Mouse (Mus musculus): ENCODE data around the gene Mmp23.
"Not testable (repeated sequence)": the region's sequence is repeated elsewhere in the genome, so short reads cannot be mapped to it uniquely, and the experiment has no call there.

Gene Mmp23

DNA sequence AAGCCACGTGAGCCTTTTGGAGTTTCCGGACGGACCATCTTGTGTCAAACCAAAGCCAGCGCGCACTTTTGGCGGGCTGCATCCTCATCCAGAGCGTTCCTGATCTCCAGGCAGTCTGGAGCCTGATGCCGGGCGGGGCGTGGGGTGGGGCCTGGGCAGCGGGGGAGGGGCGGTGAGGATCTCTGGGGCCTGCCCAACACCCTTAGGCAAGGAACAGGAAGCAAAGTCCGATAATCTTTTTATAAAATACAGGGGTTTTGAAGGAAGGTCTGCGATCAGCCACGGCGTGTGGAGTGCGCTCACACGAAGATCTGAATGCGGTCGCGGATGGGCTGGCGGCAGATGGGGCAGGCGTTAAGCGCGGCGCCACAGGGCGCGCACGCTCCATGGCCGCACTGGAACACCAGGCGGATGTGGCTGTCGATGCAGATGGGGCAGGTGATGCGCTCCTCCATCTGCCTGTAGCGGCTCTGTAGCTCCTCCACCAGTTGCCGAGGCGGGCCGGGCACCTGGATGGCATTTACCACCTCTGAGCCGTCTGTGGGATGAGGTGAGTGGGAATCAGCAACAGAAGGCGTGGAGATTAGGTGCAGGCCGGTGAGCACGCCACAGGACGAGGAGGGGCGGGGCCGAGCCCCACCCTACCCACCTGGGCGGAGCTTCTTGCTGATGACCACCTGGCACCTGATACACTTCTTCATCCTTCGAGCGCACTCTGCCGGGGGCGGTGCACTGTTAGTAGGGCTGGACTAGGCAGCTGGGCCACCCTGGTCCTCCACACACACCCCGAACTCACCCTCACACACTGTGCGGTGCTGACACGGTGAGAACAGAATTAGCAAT is 1.5 kb upstream of the Mmp23 start:
- DNase-seq (ENCODE audit: low spot score in 2 of 2), result peak; percentile 28 to 51

DNA sequence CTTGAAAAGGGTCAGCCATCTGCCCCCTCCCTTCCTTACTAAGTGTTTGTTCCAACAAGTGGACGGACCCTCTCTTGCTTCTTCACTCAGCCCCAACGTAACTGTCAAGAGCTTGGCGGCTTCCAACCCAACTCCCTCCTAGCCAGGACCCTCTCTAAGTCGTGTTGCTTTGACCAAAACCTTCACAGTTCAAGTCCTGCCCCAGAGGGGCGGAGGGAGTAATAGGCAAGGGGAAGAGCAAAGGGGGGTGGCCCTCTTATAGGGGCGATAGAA is 935 bp upstream of the Mmp23 start:
- no peak for DNase-seq (ENCODE audit: low spot score in 2 of 2)

DNA sequence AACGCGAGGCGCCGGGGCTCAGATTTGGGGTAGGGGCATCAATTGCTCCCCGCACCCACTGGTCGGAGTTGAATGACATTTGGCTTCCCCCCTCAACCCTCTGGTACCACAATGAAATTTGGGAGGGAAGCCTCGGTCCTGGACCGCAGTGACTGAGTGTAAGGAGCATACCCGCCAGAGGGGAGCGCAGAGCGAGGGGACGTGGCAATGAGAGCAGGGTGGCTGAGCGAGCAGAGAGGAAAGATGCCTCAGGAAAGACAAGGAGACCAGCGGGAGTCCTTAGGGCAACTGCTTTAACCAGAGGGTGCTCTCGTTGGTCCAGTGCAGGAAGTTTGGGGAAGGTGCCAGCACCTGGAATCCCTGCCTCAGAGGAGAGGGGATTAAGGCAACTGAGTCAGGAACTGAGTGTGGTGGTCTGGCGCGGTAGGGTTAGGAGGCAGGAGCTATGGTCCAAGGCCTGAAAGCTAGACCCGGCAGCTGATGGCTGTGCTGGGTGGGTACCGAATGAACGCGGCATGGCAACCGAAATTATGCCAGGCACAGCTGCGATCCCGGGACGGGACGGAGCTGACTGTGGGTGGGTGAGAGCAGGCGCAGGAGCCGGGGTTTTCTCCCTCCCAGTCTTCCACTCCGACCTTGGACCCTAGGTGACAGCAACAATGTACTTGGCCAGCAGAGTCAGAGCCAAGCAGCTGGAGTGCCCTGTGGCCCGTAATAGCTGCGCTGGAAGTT is 433 bp upstream of the Mmp23 start:
- DNase-seq (ENCODE audit: low spot score in 2 of 2), result no peak

DNA sequence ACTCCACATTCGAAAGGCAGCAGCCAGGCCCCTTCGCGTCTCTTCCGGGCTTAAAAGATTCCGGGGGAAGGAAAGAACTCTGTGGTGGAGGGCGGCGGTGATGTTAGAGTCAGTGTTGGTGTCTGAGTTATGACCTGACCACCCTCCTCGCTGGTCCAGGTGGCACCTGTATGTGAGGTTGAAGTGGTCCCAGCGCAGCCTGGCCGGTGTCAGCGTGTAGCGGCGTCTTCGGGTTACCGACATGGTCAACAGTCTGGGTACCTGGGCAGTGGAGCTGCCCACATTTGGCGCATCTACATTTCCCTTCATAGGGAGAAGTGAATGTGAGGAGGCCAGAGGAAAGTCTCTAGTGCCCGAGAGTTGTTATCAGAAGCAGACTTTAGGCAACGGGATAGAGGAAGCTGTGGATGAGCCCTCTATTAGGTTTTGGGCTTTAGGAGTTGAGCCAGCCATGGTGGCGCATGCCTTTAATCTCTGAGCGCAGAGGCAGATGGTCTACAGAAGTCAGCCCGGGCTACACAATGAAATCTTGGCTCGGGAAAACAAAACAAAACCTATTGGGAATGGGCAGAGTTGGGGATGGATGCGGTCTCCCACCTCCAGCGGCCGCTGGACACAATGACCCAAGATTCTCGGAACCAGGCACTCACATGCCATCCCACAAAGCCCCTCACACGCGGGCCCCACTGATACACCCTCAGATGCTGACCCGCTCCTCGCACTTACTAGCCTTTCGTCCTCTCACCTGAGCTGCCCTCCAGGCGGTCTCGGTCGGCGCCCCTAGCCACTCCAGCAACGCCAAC is 700 bp downstream of the Mmp23 start:
- no peak for DNase-seq (ENCODE audit: low spot score in 2 of 2)

DNA sequence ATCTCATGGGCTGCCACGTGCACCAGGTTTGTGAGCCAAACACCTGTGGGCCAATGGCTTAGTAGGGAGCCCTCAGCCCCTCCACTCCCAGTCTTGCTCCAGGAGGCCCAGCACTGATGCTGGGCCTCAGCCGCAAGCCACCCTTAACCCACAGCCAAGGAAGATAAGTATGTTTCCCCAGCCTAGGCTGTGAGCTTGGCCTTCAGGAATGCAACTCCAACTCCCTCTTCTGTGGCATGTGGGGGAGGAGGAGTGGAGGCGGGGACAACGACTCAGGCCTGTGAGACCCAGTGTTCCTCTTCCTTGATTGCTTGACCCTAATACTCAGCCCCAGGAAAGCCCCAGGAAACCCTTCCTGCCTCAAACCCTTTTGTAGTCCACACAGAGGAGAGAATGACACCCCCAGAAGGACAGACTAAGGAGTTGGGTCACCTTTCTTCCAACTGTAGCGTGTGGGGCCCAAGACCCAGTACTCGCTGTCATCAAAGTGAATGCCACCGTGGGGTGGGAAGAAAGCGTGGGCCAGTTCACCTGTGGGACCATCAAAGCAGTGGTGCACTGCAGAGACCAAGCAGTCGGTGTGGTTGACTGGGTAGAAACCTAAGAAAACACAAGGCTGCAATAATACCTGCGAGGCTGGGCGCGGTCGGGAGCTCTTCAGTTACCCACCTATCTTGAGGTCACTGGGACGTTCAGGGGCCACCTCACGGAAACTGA is 1.5 kb downstream of the Mmp23 start:
- DNase-seq (ENCODE audit: low spot score in 2 of 2), result no peak

DNA sequence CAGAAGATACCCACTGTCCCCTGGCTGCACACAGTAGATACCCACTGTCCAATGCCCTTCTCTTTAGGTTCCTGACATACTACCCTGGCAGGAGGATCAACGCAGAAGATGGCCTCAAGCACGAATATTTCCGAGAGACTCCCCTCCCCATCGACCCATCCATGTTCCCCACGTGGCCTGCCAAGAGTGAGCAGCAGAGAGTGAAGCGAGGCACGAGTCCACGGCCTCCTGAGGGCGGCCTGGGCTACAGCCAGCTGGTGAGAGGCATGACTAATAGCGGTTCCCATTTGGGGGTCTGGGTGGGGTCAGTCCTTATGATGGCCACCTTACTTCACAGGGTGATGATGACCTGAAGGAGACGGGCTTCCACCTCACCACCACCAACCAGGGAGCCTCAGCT is 3.8 kb downstream of the Mmp23 start:
- DNase-seq (ENCODE audit: low spot score in 2 of 2), result no peak

DNA sequence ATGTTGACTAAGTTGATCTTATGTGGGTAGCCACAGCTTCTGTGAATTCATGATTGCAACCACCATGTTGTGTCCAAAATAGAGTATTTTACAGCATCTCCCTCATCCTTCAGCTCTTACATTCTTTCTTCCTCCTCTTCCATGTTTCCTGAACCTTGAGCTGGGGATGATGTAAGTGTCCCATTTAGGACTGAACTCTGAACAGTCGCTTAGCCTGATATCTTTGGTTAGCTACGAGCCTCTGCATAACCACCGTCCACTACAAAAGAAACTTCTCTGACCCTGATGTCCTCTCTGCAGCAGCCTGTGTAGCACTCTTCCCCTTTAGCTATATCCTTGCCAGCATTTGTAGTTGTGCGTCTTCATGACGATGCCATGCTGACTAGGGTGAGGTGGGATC is 7.5 kb downstream of the Mmp23 start:
- no peak for DNase-seq (ENCODE audit: low spot score in 2 of 2)

DNA sequence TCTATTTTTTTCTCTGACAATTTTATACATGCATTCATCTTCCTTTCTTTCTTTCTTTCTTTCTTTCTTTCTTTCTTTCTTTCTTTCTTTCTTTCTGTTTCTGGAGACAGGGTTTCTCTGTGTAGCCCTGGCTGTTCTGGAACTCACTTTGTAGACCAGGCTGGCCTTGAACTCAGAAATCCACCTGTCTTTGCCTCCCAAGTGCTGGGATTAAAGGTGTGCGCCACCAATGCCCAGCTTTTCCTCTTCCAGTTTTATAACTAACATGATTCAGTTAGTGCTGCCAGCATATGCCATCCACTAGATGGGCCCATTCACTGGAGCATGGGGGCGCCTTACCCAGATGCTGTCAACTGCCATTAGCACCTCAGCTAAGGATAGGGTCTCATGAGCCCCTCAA is 7.9 kb downstream of the Mmp23 start, which contains the start of gene Gm10563:
Gm10563 (minus strand) TSS at position 101 of the 400 bp plus-strand sequence.
- DNase-seq (ENCODE audit: low spot score in 2 of 2), result not testable (repeated sequence)

DNA sequence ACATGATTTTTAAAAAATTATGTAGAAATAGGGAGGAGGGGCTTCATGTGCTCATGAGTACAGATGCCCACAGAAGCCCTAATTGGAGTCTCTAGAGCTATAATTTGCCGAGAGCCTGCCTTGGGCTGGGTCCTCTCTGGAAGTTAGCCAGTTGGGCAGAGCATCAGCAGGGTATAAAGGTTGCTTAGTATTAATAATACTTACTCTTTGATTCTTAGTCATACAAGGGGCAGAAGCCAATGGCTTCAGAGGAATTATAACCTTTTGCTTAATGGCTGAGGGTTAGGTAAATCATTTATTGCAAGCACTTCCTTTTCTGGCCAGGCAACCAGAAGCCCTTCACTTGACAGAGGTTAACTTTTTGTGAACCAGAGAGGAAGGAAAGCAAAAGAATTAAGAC is 9.7 kb downstream of the Mmp23 start:
- no peak for DNase-seq (ENCODE audit: low spot score in 2 of 2)

DNA sequence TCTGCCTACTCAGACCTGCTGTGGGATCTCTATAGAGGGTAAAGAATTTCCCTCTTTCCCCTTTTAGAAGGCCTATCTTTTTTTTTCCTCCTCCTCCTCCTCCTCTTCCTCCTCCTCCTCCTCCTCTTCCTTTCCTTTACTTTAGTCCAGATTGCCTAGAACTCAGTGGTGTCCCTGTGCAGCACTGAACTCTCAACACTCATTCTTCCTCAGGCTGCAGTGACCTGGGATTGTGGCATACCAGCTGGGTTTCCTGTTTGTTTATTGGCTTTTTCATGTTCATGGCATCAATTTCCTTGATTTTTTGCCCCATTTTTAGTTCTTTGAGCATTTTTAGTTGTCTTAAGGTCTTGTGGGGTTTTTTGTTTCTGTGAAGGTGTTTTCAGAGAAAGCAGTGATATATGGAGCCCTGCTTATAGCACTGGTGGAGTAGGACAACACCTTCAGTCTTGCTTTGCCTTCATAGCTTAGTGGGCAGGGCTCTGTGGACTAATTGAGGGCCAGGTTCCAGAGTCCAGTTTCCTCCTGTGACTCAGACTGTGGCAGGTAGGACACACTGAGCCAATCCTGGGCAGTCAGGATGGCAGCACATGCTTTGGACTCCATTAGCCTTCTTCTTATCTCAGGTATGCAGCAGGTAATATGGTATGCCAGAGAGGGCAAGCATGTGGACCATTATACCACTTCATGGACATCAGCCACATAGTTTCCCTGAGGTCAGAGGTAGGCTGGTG is 17.3 kb downstream of the Mmp23 start:
- no peak for DNase-seq (ENCODE audit: low spot score in 2 of 2)

DNA sequence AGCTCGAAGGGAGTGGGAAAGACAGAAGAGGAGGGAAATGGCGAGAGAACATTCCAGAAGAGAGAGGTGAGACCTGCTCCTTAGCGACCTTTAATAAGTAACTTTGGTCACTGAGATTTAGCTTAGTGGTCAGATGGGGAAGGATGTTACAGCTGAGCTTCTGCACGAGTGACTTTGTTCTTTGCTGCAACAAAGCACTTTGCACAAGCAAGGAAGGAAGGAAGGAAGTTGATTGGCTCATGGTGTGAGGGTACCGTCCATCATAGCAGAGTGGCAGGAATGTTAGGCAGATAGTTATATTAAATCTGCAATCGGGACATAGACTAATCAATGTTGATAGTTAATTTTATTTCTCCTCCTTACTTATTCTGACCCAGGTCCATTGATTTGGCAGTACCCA is 22.9 kb downstream of the Mmp23 start:
- no peak for DNase-seq (ENCODE audit: low spot score in 2 of 2)

DNA sequence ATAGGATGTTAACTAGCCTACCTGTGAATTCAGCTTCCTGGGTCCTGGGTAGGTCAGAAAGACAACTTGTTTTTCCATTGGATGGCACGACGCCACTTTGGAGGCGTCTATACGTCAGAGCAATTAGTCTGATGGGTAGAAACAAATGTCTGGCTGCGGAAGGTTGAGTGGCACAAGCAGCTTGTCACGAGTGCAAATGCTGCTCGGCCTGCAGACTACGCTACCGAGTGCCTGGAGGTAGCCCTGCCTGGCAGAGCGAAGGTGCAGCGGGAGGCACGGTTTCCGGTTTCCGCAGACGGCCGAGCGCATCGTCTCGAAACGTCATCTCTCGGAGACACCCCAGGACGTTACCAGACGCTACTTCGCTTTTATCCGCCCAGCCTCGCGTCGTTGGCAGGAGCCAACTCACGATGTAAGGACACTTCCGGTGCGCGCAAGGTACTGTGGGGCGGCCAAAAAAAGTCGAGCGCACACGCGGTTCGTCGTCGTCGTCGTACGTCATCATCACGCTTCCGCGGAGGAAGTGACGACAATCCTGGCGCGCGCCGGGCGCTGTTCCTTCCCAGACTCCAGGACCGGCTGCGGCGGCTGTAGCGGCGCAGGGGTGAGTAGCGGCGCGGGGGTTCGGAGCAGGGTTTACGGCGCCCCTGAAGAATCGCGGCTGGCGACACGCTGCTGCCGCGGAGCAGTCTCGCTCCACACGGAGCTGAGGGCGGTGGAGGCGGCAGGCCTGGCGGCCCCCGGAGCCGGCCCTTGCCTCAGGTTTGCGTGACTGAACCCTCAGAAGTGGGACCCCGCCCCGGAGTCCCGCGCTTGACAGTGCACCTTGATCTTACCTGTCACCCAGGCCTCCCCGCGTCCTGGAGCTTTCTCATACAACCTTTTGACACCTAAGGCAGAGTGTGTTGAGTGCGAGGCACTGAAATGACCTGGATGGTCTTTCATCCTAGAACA is 28.6 kb downstream of the Mmp23 start, which contains the start of gene Cdk11b:
Cdk11b (plus strand) TSS at position 517 of the 954 bp plus-strand sequence.
- DNase-seq (ENCODE audit: low spot score in 2 of 2), result peak; percentile 95 to 97

DNA sequence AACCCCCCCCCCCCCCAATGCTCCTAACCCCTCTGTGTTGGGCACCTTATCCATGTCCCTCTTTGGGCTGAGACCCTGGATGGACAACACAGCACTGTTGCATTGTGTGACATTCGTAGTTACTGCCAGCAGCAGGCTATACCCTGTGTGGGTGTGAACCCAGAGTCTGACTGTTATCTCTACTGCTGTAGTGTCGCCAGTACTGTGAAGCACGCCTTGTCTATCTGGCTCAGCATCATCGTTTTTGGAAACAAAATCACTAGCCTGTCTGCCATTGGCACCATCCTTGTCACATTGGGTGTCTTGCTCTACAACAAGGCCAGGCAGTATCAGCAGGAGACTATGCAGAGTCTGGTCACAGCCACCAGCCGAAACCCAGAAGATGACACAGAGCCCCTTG is 34.9 kb downstream of the Mmp23 start:
- no peak for DNase-seq (ENCODE audit: low spot score in 2 of 2)

DNA sequence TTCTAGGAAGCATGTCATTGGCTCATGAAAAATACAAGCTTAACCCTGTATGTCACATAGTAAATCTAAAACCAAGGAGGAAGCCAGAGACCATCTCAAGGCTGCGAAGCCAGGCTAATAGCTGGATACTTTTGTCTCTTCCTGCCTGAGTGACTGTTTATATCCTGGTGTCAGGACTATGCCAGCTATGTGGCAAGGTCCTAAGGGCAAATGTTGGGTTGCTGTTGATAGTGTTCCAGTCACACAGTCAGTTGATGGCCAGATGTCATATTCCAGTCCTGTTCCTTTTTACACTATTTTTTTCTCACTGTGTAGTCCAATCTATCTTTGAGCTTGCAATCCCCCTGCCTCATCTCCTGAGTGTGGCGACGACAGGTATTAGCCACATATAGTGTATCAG is 39.9 kb downstream of the Mmp23 start:
- no peak for DNase-seq (ENCODE audit: low spot score in 2 of 2)

DNA sequence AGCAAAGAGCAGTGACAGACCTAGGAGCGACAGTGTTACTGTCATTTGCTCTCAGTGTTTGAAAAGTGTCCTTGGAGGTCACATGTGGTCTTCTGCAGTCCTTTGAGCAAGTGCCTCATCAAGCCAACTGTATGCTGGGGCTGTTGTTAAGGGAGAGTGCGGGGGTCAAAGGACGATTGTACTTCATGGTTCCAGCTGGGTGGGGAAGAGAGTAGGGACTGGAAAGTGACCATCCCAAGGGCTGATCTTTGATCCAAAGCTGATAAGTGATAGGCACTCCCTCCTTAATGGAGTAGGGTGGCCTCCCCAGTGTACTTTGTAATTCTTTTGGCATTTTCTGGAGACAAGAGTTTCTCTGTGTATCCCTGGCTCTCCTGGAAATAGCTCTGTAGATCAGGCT is 41.3 kb downstream of the Mmp23 start:
- no peak for DNase-seq (ENCODE audit: low spot score in 2 of 2)

DNA sequence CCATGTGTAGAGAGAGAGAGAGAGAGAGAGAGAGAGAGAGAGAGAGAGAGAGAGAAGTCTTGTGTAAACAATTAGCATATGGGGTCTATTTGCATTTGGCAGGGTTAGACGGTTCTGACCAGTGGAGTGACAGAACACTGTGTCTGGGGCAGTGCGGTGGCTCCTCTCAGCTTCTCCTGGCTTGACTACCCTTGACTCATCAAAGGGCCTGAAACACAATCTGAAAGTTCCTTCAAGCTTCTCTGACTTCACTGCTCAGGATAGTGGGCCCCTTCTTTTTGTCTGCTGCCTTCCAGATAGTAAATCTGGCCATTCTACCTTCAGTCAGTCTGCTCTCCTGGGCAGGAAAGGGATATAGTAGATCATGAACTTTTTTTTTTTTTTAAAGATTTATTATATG is 46.4 kb downstream of the Mmp23 start:
- no peak for DNase-seq (ENCODE audit: low spot score in 2 of 2)

DNA sequence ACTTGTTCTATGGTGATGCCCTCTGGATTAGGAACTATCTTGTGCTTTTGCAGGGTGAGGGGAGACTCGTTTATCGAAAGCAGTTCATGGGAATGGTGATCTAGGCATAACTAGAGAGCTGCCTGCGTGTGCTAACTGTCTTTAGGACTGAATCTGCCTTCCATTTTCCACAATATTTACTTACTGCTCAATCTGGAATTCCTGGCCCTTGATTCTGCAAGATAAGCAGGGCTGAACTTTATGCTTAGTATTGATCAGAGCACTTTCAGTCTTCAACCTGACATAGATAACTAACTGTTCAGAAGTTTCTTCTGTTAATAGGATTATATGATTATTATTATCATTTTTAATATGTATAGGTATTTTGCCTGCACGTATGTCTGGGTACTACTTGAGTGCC is 48.1 kb downstream of the Mmp23 start:
- no peak for DNase-seq (ENCODE audit: low spot score in 2 of 2)

DNA sequence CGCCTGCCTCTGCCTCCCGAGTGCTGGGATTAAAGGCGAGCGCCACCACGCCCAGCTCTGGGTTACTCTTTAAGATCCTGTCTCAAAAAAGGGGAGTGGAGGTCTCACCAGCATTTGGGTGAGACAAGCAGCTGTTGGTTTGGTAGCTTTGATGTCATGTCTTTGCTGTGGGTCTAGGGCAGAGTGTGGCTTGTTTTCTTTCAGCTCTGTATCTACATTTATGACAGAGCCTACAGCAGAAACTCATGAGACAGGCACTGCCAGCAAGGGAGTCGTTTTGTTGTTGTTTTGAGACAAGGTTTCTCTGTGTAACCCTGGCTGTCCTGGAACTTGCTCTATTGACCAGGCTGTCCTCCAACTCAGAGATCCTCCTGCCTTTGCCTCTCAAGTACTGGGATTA is 49.4 kb downstream of the Mmp23 start:
- DNase-seq (ENCODE audit: low spot score in 2 of 2), result no peak

DNA sequence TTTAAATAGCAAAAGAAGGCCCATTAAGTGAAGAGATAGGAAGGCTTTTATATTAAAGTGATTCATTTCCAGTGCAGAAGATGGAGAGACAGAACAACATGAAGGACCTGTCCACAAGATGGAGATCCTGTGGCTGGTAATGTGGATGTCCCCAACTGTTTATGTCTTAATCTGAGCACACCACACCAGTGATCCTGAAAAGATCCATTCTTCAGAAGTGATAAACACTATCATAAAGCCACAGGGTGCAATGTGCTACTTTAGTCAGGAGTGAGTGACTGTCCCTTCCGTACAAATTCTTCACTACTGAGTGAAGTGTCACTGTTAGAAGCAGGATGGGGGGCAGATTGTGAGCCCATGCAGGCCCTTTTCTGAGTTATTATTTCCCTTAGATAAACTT is 50.4 kb downstream of the Mmp23 start:
- DNase-seq (ENCODE audit: low spot score in 2 of 2), result no peak

DNA sequence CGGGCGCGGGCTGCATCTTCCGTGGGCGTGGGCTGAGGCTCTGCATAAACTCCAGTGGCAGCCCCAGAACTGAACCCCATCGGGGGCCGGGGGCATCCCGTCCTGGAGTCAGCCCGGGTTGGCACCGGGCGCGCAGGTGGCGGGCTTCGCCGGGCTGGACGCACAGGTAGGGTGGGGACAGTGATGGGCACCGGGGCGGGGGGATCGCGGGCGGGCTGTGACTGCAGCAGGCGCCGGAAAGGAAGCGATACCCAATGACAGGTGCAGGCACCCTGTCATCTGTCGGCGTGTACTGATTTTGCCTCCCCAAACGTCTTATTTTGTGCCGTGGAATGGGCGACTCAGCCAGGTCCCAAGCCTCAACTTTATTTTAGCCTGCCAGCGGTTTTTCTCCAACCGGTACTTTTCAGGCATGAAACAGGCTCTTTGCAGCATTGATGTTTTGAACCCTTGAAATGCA is 51.2 kb downstream of the Mmp23 start:
- no peak for DNase-seq (ENCODE audit: low spot score in 2 of 2)

Data from natural killer cell, adult 2 months (primary cell).